Mouse (Mus musculus) CH12.LX (cell line): ENCODE measurements at regions not wholly inside any gene's neighbourhood (a gene's known extent, or its start where the extent isn't known, plus 50 kb on each side); places are given as distances from the start of the nearest gene placed in this dataset.

Experiments used
- DNase-seq: peaks from one replicate; pipeline ENCODE4 v3.0.0-alpha.2; 2013; ENCODE audit errors: extremely low read depth
- H3K27ac ChIP-seq: 2 replicates; pipeline ENCODE4 v1.5.1; 2012; ENCODE audit warnings: low read depth, mild to moderate bottlenecking, control low read depth, moderate library complexity; ENCODE audit not compliant: insufficient read depth
- H3K27me3 ChIP-seq: replicated peaks from 2 replicates; pipeline ENCODE3; 2012; ENCODE audit warnings: inconsistent platforms
- H3K36me3 ChIP-seq, 2 experiments: replicated peaks in 1 of 2; 2 replicates each; pipeline versions ENCODE3 to v1.6.1; 2012; ENCODE audit warnings: inconsistent platforms in 1 of 2, low read length in 1 of 2, mild to moderate bottlenecking in 1 of 2, mixed read lengths in 1 of 2, moderate library complexity in 1 of 2; ENCODE audit not compliant: control insufficient read depth in 1 of 2, insufficient read depth in 1 of 2
- H3K4me1 ChIP-seq, 2 experiments: 2 replicates each; pipeline ENCODE4 v1.6.1; 2012; ENCODE audit warnings: inconsistent platforms in 1 of 2, moderate library complexity in 1 of 2; ENCODE audit not compliant: insufficient read depth in 2 of 2, control insufficient read depth in 1 of 2
- H3K4me2 ChIP-seq: 2 replicates; pipeline ENCODE4 v1.6.1; 2012; ENCODE audit warnings: low read depth, mild to moderate bottlenecking, control low read depth; ENCODE audit not compliant: poor library complexity, insufficient read depth, severe bottlenecking
- H3K4me3 ChIP-seq, 3 experiments: fragments of 150-350 bp in 1 of 3; sonication (generic) in 1 of 3; replicated peaks in 1 of 3; 2 replicates each; pipeline versions ENCODE3 to v1.5.1; 2011 to 2012; ENCODE audit warnings: low read depth in 2 of 3, low read length in 2 of 3, mild to moderate bottlenecking in 2 of 3, moderate library complexity in 2 of 3, control low read depth in 1 of 3, improper control_type of control experiment in 1 of 3, inconsistent platforms in 1 of 3, mixed read lengths in 1 of 3; ENCODE audit not compliant: poor library complexity in 1 of 3
- H3K79me2 ChIP-seq: replicated peaks from 2 replicates; pipeline ENCODE4 v1.6.1; 2012; ENCODE audit warnings: mild to moderate bottlenecking, moderate library complexity; ENCODE audit not compliant: control insufficient read depth, poor library complexity, insufficient read depth, severe bottlenecking; ENCODE audit errors: extremely low read depth
- H3K9ac ChIP-seq: 2 replicates; pipeline ENCODE4 v1.6.1; 2012; ENCODE audit warnings: low read depth, mild to moderate bottlenecking, control low read depth, moderate library complexity; ENCODE audit not compliant: insufficient read depth
- H3K9me3 ChIP-seq: replicated peaks from 2 replicates; pipeline ENCODE3; 2012; ENCODE audit warnings: low read length, inconsistent platforms, mixed read lengths
- BHLHE40 ChIP-seq: IDR thresholded peaks from 2 replicates; pipeline ENCODE4 v1.6.1; 2011; ENCODE audit warnings: mild to moderate bottlenecking, low read depth, low read length, improper control_type of control experiment
- CTCF ChIP-seq, 2 experiments: IDR thresholded peaks in 1 of 2; conservative IDR thresholded peaks in 1 of 2; 2 replicates each; pipeline ENCODE4 v1.5.1; 2011 to 2012; ENCODE audit warnings: low read depth in 2 of 2, low read length in 2 of 2, improper control_type of control experiment in 1 of 2, inconsistent platforms in 1 of 2, mild to moderate bottlenecking in 1 of 2, moderate library complexity in 1 of 2
- E2F4 ChIP-seq: IDR thresholded peaks from 2 replicates; pipeline ENCODE4 v1.6.1; 2011; ENCODE audit warnings: low read depth, low read length, improper control_type of control experiment; ENCODE audit not compliant: insufficient replicate concordance
- EP300 ChIP-seq: IDR thresholded peaks from 2 replicates; pipeline ENCODE4 v1.6.1; 2011; ENCODE audit warnings: low read length, improper control_type of control experiment
- ETS1 ChIP-seq: conservative IDR thresholded peaks from 2 replicates; pipeline ENCODE4 v1.6.1; 2012; ENCODE audit warnings: low read depth, mild to moderate bottlenecking, inconsistent platforms, low read length, improper control_type of control experiment, moderate library complexity
- GABPA ChIP-seq: IDR thresholded peaks from 2 replicates; pipeline ENCODE4 v1.6.1; 2012; ENCODE audit warnings: low read depth, low read length, improper control_type of control experiment, inconsistent platforms; ENCODE audit not compliant: insufficient replicate concordance
- HCFC1 ChIP-seq: IDR thresholded peaks from 2 replicates; pipeline ENCODE4 v1.6.1; 2012; ENCODE audit warnings: low read depth, mild to moderate bottlenecking, inconsistent platforms, low read length, improper control_type of control experiment
- IRF4 ChIP-seq: IDR thresholded peaks from 2 replicates; pipeline ENCODE4 v1.6.1; 2014; ENCODE audit warnings: low read depth, mild to moderate bottlenecking, inconsistent platforms, low read length, improper control_type of control experiment
- JUN ChIP-seq: IDR thresholded peaks from 2 replicates; pipeline ENCODE4 v1.6.1; 2011; ENCODE audit warnings: low read depth, mild to moderate bottlenecking, low read length, improper control_type of control experiment, moderate library complexity; ENCODE audit not compliant: insufficient read depth
- JUND ChIP-seq: conservative IDR thresholded peaks from 2 replicates; pipeline ENCODE4 v1.6.1; 2011; ENCODE audit warnings: low read depth, low read length, improper control_type of control experiment
- KAT2A ChIP-seq: IDR thresholded peaks from 2 replicates; pipeline ENCODE4 v1.6.1; 2012; ENCODE audit warnings: low read length, improper control_type of control experiment, inconsistent platforms; ENCODE audit not compliant: insufficient replicate concordance
- MAZ ChIP-seq: IDR thresholded peaks from 2 replicates; pipeline ENCODE4 v1.6.1; 2012; ENCODE audit warnings: low read depth, mild to moderate bottlenecking, inconsistent platforms, low read length, improper control_type of control experiment, moderate library complexity
- MEF2A ChIP-seq: IDR thresholded peaks from 2 replicates; pipeline ENCODE4 v1.6.1; 2014; ENCODE audit warnings: low read depth, mild to moderate bottlenecking, inconsistent platforms, low read length, improper control_type of control experiment, borderline replicate concordance
- PAX5 ChIP-seq: IDR thresholded peaks from 2 replicates; pipeline ENCODE4 v1.6.1; 2012; ENCODE audit warnings: low read length, inconsistent platforms, mixed read lengths
- POLR2AphosphoS2 ChIP-seq: IDR thresholded peaks from 2 replicates; pipeline ENCODE4 v1.6.1; 2011; ENCODE audit warnings: low read depth, low read length, improper control_type of control experiment
- RAD21 ChIP-seq: IDR thresholded peaks from 2 replicates; pipeline ENCODE4 v1.6.1; 2011; ENCODE audit warnings: low read depth, mild to moderate bottlenecking, low read length, improper control_type of control experiment, moderate library complexity
- SMC3 ChIP-seq: IDR thresholded peaks from 2 replicates; pipeline ENCODE4 v1.6.1; 2011; ENCODE audit warnings: low read depth, low read length, improper control_type of control experiment
- TBP ChIP-seq: conservative IDR thresholded peaks from 2 replicates; pipeline ENCODE4 v1.6.1; 2011; ENCODE audit warnings: low read depth, low read length, improper control_type of control experiment
- TCF12 ChIP-seq: IDR thresholded peaks from 2 replicates; pipeline ENCODE4 v1.6.1; 2014; ENCODE audit warnings: low read depth, mild to moderate bottlenecking, inconsistent platforms, low read length, improper control_type of control experiment
- USF1 ChIP-seq: IDR thresholded peaks from 2 replicates; pipeline ENCODE4 v1.6.1; 2014; ENCODE audit warnings: low read depth, mild to moderate bottlenecking, inconsistent platforms, low read length, improper control_type of control experiment
- USF2 ChIP-seq: conservative IDR thresholded peaks from 2 replicates; pipeline ENCODE4 v1.6.1; 2011; ENCODE audit warnings: low read depth, low read length, improper control_type of control experiment
- ZC3H11A ChIP-seq: IDR thresholded peaks from 2 replicates; pipeline ENCODE4 v1.6.1; 2012; ENCODE audit warnings: low read depth, mild to moderate bottlenecking, inconsistent platforms, low read length, improper control_type of control experiment
- ZKSCAN1 ChIP-seq: IDR thresholded peaks from 2 replicates; pipeline ENCODE4 v1.6.1; 2012; ENCODE audit warnings: low read depth, inconsistent platforms, low read length, improper control_type of control experiment, borderline replicate concordance
- ZMIZ1 ChIP-seq: IDR thresholded peaks from 2 replicates; pipeline ENCODE4 v1.6.1; 2012; ENCODE audit warnings: low read depth, mild to moderate bottlenecking, inconsistent platforms, low read length, improper control_type of control experiment
- ZNF384 ChIP-seq: IDR thresholded peaks from 2 replicates; pipeline ENCODE4 v1.6.1; 2012; ENCODE audit warnings: low read depth, low read length, improper control_type of control experiment, inconsistent platforms
- dilution Hi-C: fragments of 300-500 bp; cut with MboI; formaldehyde crosslinking; loops from 2 replicates; pipeline ENCODE4 v1.14.3; 2020; ENCODE audit warnings: low sequenced_read_pairs; ENCODE audit not compliant: extremely low pct_unique_long_range_greater_than_20kb, extremely low pct_ligation_motif_present
- in situ Hi-C: fragments of 300-500 bp; cut with MboI; formaldehyde crosslinking; loops from 3 replicates; pipeline ENCODE4 v1.14.3; 2019; ENCODE audit warnings: low sequenced_read_pairs, low pct_ligation_motif_present, low pct_unique_long_range_greater_than_20kb, mixed read lengths

- no peaks in the 10 kb centered on the region for H3K27me3 ChIP-seq
- H3K79me2 ChIP-seq = no peaks in the 10 kb centered on the region
- no peaks in the 10 kb centered on the region for H3K9me3 ChIP-seq
- TF ChIP-seq CTCF (conservative IDR thresholded peaks at IDR 0.05 in 1 of 2, IDR thresholded peaks at IDR 0.05 in 1 of 2; ENCODE audit: low read depth in 2 of 2, low read length in 2 of 2) (peak in 1 of 2 experiments; percentile 34; a peak in 2 of 4 replicates), ZKSCAN1 (no peak), POLR2AphosphoS2 (no peak), PAX5 (no peak), KAT2A (no peak), JUN (no peak), USF2 (no peak), E2F4 (no peak), BHLHE40 (no peak), USF1 (no peak), JUND (no peak), TCF12 (no peak), SMC3 (0 out of 2 replicates have a peak, but pooled peaks have one; percentile 18), TBP (no peak), IRF4 (no peak), MAZ (no peak), EP300 (no peak), RAD21 (peak; percentile 27), ZC3H11A (no peak), ZMIZ1 (no peak), ETS1 (no peak), MEF2A (no peak)
- no peak overlapping the region for H3K4me3 ChIP-seq
- no peak overlapping the region for H3K27ac ChIP-seq
- H3K9ac ChIP-seq = no peak overlapping the region
- DNase-seq = no peak
- dilution Hi-C loops (no loop called here), in situ Hi-C loops (no loop called here)
- peaks cover 0 to 8% of the 10 kb centered on the region in 2 experiments; a peak in 1 of 4 replicates for H3K4me1 ChIP-seq
- H3K4me2 ChIP-seq = no peak overlapping the region
- no peaks in the 10 kb centered on the region for H3K36me3 ChIP-seq
These were observed 51.1 kb upstream of the Rapgef5 start for GRCm38 (mm10) chr12:117465206-117465605.

DNA sequence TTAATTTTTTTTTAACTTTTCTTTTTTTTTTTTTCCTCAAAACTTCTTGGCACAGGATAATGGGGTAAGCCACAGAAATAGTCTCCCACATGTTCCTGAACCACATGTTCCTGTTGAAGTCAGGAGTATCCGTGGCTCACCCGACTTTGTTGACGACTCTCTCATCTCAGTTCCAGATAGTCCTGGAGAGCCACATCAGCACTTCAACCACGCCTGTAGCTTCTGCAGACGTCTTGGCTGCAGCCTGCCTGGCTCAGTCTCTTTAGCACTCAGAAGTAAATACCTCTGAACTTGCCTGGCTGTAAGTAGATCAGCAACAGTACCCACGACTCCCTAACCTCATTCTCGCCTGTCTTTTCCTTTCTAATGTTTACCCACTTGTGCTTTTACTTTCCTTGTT is 50.3 kb upstream of the Rapgef5 start:
- no peak for DNase-seq
- Histone ChIP-seq H3K4me3 (no peak overlapping the region), H3K79me2 (no peaks in the 10 kb centered on the region), H3K4me2 (no peak overlapping the region), H3K36me3 (no peaks in the 10 kb centered on the region), H3K9me3 (no peaks in the 10 kb centered on the region)
- dilution Hi-C loops = no loop called here
- TF ChIP-seq ZNF384 (no peak), HCFC1 (no peak), USF1 (no peak), BHLHE40 (no peak), ZC3H11A (no peak), GABPA (no peak)
- TF ChIP-seq, all 38 proteins: peak for 0
- in situ Hi-C loops = no loop called here
- Histone ChIP-seq H3K27ac (no peak overlapping the region), H3K4me1 (peaks cover 0 to 8% of the 10 kb centered on the region in 2 experiments; a peak in 1 of 4 replicates), H3K27me3 (no peaks in the 10 kb centered on the region), H3K9ac (no peak overlapping the region)
